Mouse (Mus musculus) CH12F3 (cell line): ENCODE data around the gene Fgd1.

ENCODE experiments used
- in situ Hi-C: fragments of 300-500 bp; cut with MboI; formaldehyde crosslinking; loops from 2 replicates; pipeline ENCODE4 v1.14.3; 2020; ENCODE audit warnings: low sequenced_read_pairs

Gene Fgd1

DNA sequence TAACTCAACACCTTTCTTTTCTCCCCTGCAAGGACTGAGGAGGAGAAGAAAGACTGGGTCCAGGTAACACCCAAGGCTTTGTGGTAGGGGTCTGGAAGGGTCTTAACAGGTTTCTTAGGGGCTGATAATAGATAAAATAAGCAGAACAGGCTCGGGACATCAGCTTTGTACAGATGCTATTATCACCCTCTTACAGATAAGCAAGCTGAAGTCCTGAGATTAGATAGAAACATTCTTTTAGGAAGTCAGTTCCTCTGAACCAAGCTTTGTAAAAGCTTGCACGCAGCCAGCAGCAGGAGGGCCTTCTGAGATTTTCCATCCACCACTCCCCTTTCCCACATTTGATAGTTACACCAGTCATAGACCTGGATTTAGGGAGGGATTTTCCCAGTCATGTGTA lies 39.6 kb downstream of the Fgd1 start:
- in situ Hi-C loops = no loop called here

DNA sequence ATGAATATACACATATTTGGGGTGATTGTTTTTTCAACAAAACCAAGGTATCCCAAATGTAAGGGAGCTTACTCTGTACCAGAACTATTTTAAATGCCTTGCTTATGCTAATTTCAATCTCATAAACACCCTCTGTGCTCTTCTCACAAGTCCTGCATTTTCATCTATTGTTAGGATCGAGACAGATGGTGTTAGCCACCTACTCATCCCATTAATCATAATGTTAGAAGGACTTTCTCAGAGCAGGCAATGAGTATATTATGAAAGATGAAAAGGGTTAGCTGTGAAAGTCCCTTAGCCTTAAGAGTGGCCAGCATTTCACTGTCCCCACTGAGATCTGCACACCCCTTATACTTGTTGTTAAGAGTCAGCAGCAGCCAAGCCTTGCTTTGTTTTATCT lies 41.5 kb downstream of the Fgd1 start:
- in situ Hi-C loops = no loop called here

DNA sequence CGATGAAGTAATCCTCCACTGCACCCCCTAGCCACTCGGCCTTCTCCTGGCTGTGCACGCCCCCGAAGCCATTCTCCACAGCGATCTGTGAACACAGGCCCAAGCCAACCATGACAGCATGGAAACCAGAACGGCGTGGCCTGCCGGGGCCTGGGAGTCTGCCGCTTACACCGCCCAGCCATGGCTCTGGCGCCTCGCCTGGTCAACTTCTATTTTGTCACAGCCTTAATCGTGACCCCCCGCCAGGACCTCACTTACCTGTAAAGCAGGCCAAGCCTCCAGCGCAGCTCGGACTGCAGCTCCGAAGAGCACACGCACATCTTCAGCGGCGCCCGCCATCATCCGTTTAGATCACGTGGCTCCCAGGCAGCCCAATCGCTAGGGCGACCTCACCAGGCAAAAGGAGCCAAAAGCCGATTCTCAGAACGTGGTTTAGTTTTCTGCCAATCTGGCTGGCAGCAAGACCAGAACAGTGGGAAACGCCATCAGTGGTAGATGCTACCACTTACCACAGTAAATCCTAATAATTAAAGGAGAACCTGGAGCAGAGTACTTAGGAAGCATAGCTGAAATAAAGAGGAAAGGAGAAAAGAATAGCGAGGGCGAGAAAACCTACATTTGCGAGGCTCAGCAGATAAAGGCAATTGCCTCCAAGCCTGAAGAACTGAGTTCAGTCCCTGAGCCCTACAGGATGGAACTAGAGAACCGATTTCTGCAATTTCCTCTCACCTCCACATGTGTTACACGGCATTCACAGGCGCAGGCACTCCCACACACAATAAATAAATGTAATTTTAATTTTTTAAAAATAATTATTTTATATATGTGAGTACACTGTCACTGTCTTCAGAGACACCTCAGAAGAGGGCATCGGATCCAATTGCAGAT lies 50.5 kb downstream of the Fgd1 start, which contains the start of gene Tsr2:
Gene Tsr2, minus strand, starts transcription at position 373 of the 888 bp plus-strand sequence.
- in situ Hi-C loops = no loop called here

DNA sequence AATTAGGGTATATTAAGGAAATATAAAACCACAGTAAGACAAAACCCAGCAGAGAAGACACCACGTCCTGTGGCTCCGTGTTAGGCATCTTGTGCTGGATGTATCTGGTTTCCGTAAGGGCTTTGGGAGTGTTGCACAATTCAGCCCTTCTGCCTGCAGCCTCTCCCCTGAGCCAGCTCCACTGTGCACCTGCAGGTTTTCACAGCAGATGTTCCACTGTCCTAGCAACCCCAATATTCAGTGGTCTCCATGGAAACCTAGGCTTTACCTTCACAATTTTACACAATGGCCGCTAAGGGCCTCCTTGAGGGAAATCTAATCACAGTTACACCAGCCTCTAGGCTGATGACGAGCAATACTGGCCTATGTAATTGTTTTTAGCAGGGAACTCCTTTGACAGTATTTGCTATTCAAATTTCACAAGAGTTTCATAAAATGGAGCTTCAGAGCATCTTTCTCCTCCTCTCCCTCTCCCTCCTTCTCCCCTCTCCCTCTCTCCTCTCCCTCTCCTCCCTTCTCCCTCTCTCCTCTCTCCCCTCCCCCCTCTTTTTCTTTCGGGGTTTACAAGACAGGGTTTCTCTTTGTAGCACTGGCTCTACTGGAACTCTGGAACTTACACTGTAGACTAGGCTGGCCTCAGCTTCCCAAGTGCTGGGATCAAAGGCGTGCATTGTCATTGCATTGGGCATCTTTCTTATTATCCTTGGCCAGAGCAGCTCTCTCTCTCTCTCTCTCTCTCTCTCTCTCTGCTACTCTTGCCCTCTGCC lies 61.5 kb downstream of the Fgd1 start:
- in situ Hi-C loops = no loop called here

DNA sequence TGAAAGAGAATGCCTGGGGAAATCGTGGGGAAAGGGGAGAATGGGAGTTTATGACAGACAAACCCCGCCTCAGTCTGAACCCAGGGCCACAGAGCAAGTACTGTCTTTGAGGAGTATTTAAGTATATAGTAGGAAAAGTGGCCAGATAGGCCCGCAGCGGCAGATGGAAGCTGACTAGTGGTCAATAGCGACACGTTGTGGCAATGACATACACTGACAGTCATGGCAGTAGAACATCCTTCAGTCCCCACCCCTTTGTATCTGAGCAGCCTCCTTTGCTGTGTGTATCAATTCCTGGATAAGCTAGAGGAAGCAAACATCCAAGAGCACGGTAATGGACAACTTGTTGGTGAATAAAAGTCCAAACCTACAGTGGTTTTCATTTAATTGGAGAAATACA lies 70.8 kb downstream of the Fgd1 start:
- in situ Hi-C loops = no loop called here

DNA sequence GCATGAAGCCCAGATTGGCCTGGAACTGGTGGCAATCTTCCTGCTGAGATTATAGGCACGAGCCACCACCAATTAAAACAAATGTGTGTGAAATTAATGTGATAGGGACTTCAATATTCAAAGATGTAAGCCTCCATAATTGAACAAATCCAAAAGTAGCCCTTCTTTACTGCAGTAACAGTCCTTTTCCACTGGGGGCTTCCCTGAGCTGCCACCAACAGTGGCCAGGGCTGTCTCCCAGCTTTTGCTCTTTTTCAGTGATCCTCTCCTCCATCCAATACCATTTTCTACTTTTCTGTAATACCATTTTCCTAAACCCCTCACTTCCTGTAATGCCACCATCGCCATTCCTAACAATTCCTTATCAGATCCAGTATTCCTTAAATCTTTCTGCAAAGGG lies 71.5 kb downstream of the Fgd1 start:
- in situ Hi-C loops = no loop called here

DNA sequence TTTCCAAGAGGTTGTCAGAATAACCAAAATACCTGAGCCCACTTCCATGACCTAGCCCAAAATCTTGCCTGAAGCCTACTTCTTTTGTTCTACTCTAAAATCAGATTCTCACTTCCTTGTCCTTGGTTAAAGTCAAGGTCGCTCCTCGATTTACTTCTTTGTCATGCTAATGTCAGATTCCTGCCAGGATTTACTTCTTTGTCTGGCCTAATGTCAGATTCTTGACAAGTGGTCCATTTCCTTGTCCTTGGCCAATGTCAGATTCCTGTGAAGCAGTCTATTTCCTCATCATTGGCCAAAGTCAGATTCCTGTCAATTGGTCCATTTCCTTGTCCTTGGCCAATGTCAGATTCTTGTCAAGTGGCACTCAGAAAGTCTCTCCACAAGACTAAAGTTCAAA lies 78.0 kb downstream of the Fgd1 start:
- in situ Hi-C loops = no loop called here

DNA sequence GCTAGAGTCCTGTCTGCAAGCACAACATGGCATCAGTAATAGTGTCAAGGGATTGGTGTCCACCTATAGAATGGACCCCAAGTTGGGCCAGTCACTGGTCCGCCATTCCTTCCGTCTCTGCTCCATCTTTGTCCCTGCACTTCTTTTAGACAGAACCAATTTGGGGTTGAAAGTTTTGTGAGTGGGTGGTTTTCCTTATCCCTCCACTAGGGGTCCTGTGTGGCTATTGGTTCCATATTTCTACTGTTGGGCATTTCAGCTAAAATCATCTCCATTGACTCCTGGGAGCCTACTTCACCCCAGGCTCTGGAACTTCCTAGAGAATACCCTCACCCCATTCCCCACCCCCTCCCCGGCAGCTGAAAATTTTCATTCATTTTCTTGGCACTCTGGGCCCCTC lies 84.5 kb downstream of the Fgd1 start:
- in situ Hi-C loops = no loop called here

DNA sequence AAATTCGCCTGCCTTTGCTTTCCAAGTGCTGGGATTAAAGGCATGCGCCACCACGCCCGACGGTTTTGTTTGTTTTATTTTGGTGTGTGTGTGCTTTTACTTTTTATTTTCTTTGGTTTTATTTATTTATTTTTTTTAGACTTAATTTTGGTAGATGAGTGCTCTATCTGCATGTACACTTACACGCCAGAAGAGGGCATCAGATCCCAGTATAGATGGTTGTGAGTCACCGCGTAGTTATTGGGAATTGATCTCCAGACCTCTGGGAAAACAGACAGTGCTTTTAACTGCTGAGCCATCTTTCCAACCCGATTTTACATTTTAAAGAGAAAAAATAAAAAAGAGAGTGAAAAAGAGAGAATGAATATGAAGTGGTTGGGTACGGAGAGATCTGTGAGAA lies 86.8 kb downstream of the Fgd1 start:
- in situ Hi-C loops = no loop called here
